Mouse (Mus musculus): Measurements from ENCODE around the gene Rassf3.

Gene Rassf3

GRCm38 (mm10) chr10:121476190-121476967 lies at the start of gene Rassf3:
TSS of gene Rassf3 (minus strand) at chr10:121476347.
- peak; percentile 51 to 75 for DNase-seq (ENCODE audit: low spot score in 2 of 2)

DNA sequence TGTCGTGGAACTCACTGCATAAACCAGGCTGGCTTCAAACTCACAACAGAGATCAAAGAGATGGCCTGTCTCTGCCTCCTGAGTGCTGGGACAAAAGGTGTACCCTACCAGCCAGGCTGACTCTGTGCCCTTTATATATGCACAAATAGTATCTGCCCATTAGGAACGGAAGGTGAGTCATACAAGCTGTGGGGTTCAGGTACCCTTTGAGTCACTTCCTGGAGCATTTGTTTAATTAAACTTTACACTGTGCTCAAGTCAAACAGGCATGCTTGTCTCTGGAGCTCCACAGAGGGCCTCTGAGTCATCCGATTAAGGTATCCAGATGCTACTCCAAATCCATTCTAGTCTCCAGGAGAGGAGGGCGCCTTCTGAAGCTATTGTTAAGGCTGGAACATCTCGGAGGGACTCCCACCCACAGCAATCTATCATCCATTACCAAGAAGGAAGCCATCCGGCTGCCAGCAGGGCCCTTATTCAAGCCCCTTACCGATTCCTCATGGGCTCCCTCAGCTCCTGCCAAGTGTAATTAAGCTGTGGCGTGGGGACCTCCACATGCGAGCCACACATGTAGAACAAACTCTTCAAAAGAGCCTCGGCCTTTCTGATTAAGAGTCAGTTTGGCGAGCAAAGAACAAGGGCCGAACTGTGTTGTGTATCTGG lies 44.9 kb upstream of the Rassf3 start:
- DNase-seq (ENCODE audit: low spot score in 2 of 2): no peak

GRCm38 (mm10) chr10:121519710-121520109 lies 43.6 kb upstream of the Rassf3 start:
- no peak for DNase-seq (ENCODE audit: low spot score in 2 of 2)

GRCm38 (mm10) chr10:121516008-121516600 lies 40.0 kb upstream of the Rassf3 start:
- peak in 1 of 2 experiments; percentile 87 for DNase-seq (ENCODE audit: low spot score in 2 of 2)

DNA sequence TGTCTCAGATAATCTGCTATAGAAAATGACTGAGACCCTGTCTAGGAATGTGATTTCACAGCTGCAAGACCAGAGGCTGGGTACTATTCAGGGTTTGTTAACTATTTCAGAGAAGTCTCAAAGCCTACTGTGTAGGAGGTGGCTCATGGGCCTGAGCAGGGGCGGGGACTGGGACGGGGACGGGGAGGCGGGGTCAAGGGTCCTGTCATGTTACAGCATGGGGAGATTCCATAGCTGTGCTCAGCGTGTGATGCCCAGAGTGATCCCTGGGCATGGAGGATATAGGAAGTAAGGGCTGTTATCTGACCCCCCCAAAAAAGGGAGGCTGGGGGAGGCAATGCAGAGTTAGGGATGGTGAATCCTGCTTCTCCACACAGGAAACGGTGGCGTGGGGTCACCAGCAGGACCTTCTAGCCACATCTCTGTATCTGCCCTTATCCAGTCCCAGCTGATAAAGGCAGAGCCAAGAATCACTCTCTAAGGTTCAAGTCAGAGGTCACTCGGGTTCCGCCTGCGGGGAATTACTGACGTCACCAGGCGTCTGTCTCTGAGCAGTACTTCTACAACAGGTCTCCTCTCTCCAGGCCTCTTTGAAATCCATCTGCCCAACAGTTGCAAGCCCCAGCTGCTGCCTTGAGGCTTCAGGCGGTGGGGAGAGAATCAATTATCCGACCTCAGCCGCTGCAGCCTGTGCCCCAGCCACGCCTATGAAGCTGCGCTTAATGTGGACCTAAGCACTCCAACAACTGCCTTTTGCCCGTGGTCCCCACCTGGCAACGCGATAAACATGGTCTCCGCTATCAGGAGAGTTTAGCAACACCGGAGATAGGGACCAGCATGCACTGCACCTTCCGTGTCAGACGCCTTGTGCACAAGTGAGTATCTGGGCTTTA lies 33.9 kb upstream of the Rassf3 start:
- DNase-seq (ENCODE audit: low spot score in 2 of 2): no peak

DNA sequence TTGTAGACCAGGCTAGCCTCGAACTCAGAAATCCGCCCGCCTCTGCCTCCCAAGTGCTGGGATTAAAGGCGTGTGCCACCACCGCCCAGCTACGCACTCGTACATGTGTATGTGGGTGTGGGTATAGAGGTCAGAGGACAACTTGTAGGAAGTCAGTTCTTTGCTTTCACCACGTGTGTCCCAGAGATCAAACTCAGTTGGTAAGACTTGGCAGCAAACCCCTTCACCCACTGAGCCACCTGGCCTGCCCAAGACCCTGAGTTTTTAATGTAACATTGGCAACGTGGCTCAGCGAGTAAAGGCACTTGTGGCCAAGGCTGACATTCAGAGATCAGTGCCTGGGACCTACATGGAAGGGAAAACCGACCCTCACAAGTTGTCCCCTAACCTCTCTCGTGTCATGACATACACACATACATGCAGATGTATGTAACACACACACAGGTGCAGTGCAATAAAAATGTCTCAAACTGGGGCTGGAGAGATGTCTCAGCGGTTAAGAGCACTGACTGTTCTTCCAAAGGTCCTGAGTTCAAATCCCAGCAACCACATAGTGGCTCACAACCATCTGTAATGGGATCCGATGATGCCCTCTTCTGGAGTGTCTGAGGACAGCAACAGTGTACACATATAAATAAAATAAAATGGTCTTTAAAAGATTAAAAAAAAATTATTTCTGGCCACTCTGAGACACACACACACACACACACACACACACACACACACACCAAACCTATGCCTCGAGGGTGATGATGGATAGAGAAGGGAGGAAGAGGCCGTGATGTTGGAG lies 31.8 kb upstream of the Rassf3 start:
- DNase-seq (ENCODE audit: low spot score in 2 of 2): no peak

DNA sequence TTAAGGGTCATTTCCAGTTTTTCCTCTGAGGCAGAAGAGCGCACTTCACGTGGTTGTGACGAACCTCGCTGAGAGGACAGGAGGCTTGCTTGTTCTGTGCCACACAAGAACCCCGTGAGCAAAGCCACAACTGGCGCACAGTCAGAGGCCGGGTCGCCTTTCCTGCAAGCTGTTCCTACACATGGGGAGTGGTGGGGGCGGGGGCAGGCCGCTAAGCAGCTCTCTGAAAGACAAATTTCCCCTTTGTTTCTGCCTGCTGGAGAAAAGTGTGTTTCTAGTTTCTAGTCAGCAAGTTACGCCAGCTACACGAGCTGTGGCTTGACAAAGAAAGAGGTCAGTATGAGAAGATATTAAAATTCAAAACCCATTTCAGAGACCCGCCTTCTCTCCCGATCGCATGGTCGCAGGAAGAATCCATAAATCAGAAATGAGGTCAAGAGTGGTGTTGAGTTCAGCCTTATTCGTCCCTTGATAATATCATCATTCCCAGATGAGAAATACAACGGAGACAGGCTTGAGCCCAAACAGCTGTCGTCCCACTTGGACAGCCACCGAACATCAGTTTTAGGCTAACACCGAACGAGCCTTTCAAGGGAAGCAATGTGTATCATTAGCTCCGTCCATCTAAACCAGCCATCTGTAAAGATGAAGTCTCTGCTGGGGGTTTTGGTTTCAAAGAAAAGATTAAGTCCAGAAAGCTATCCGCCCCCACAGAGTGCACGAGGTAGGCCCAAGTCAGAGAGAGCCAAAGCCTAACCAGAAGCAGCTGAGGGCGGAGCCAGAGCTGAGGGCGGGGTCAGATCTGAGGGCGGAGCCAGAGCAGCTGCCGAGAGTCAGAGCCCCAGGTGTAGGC lies 30.8 kb upstream of the Rassf3 start:
- DNase-seq (ENCODE audit: low spot score in 2 of 2): peak; percentile 35 to 44

- DNase-seq (ENCODE audit: low spot score in 2 of 2): no peak
These were observed 29.8 kb upstream of the Rassf3 start for GRCm38 (mm10) chr10:121505929-121506328.

GRCm38 (mm10) chr10:121504973-121505911 lies 29.1 kb upstream of the Rassf3 start:
- DNase-seq (ENCODE audit: low spot score in 2 of 2): peak; percentile 42 to 76

DNA sequence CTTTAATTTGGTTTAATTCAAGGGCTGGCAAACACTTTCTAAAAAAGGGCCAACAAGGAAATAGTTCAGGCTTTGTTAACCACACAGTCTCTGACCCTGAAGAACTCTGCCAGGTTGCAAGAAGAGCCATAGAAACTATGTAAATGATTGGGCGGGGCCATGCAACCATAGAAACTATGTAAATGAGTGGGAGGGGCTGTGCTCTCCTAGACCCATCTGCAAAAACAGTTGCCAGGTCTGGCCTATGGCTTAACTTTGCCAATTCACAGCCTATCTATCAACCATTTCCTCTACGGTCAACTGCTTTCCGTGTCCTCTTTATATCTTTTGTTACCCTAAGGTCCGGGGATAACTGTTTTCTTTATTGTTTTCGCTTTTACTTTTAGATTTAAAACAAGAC lies 25.0 kb upstream of the Rassf3 start:
- no peak for DNase-seq (ENCODE audit: low spot score in 2 of 2)

- no peak for DNase-seq (ENCODE audit: low spot score in 2 of 2)
These were observed 23.9 kb upstream of the Rassf3 start for GRCm38 (mm10) chr10:121500034-121500433.

DNA sequence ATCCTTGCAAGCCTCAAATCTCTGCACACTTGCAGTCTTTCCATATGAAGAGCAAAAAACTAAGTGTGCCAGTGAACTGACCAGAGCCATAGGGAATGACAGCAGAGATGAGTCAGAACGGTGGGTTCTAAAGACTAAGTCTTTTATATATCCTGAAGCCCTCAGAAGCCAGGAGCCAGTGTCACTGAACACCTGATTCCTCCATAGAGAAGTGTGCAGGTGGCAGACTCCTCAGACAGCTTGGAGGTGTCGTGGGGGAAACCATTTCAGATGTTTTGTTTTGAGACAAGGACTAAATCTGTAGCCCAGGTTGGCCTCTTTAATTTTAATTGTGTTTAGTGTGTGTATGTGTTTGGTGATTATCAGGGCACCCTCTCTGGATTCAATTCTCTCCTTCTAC lies 22.9 kb upstream of the Rassf3 start:
- DNase-seq (ENCODE audit: low spot score in 2 of 2): no peak

- no peak for DNase-seq (ENCODE audit: low spot score in 2 of 2)
These were observed 22.3 kb upstream of the Rassf3 start for GRCm38 (mm10) chr10:121498481-121498904.

DNA sequence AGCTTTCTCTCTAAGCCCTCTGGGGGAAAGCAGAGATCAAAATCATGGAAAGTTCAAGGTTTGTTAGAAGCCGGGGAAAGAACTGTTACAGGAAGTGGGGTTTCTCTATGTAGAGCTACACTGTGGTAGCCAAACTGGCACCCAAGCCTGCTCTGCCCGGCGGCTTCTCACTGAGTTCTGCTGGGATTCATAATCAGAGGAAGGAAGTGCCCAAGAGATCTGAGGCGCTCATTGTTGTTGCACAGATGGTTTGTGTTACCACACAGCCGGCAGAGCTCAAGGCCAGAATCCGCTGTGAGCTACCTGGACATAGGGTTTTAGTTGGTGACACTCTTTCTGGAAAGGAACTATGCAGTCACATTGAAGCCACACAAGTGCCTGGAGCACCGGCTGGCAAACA lies 21.8 kb upstream of the Rassf3 start:
- no peak for DNase-seq (ENCODE audit: low spot score in 2 of 2)

GRCm38 (mm10) chr10:121496616-121497015 lies 20.5 kb upstream of the Rassf3 start:
- no peak for DNase-seq (ENCODE audit: low spot score in 2 of 2)

DNA sequence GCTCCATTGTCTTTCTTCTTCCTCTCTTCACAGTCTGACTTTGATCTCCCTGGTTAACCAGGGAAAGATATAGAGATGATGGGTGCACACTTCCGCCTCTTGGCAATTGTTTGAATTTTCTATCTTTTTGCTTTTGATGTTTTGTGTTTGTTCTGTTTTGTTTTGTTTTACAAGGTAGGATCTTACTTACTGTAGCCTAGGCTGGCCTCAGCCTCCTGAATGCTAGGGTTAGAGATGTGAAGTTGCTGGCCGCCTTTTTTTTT lies 17.9 kb upstream of the Rassf3 start:
- DNase-seq (ENCODE audit: low spot score in 2 of 2): no peak

GRCm38 (mm10) chr10:121493374-121494162 lies 17.4 kb upstream of the Rassf3 start:
- DNase-seq (ENCODE audit: low spot score in 2 of 2): no peak

GRCm38 (mm10) chr10:121492608-121493315 lies 16.6 kb upstream of the Rassf3 start:
- DNase-seq (ENCODE audit: low spot score in 2 of 2): no peak
